8 mouse cellular contexts compared by ENCODE assay signal in the genomic region with DNA sequence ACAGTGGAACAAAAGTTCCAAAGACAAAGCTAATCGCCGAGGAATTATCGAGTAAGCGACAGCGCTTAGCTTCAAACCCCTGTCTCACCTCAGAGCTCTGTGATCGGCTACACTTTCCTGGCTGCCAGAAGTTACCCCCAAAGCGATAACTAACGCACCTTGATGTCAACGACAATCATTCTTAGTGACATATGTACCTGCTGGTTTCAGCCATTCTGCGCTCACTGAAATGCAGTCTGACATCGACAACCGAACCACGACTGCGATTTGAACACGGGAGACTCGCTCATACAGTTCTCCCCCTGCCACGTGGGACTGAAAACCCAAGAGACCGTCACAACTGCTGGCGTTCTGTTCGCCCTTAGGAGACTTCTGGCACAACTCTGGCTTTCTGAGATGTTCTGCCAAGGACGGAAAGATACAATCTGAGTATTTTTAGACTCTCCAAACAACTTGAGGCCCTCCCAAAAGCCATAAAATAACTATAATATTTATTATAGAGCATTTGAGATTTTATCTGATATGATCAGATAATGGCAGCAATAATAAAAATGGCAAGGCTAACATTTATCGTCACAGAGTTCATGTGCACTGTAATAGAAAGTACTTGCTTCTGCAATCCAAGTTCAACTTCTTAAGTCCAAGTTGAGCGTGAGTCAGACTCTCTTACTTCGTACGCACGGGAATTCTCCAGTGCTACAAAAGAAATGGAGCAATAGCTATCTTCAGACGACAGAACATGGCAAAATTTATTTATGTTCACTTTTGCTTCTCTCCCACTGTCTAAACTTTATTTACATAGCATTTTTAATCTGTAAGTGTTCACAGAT. TPM values are rescaled to one million over a fixed set of nuclear protein-coding genes. Genes with fewer than 3 reads are reported as not detected.
DNase-seq lines count a peak whose midpoint lies in the region; ATAC-seq lines count a peak whose summit lies in the region.

No protein-coding gene starts in this region.

- DNase-seq in ovary, adult 18-20 months (ENCODE audit: low spot score): peak; percentile 14
- DNase-seq in ovary, postnatal 10 days (ENCODE audit: low spot score): no peak
- DNase-seq in fat pad, adult 2 months (ENCODE audit: extremely low read depth, low read depth, low spot score): peak; percentile 94
- DNase-seq in frontal cortex, adult 2 months (ENCODE audit: extremely low spot score in 1 of 2, low spot score in 1 of 2): no peak

- peak; percentile 38 for ATAC-seq in inflammation-experienced regulatory T-cells, adult 6 months
- peak; percentile 50 for ATAC-seq in megakaryocyte progenitor cell, adult 5-6 weeks (replicated peaks; ENCODE audit: poor library complexity)
- no peak for ATAC-seq in activated CD4-positive, CD25-positive, alpha-beta regulatory T cell, adult 4 months
- ATAC-seq in frontal cortex, adult (ENCODE audit: low TSS enrichment): no peak

RNA-seq across cellular contexts. Expression of a gene that starts 8.4 kb away (rescaled TPM):
- polyA plus RNA-seq in inflammation-experienced regulatory T-cells, adult 6 months (2017; shearing (Covaris generic)): 10 to 100 TPM; 16.8 to 19.7 (median 17.4) TPM
- 35.8 and 40.0 TPM in 2 replicates for total RNA-seq in megakaryocyte progenitor cell, adult 5-6 weeks (2015)
- 51.6 and 52.3 TPM in 2 replicates for total RNA-seq in megakaryocyte progenitor cell, adult 5-6 weeks (2017)
- polyA plus RNA-seq in activated CD4-positive, CD25-positive, alpha-beta regulatory T cell, adult 4 months (2017; shearing (Covaris generic)): 10 to 100 TPM; 16.6 to 19.5 TPM
- 9.6 and 11.6 TPM in 2 replicates for polyA plus RNA-seq in frontal cortex, adult 2 months (2012; rRNA removed)

RNA-seq across cellular contexts. Expression of a gene that starts 33.7 kb away (rescaled TPM):
- 10 to 100 TPM; 36.5 to 96.0 (median 72.6) TPM for polyA plus RNA-seq in inflammation-experienced regulatory T-cells, adult 6 months (2017; shearing (Covaris generic))
- total RNA-seq in megakaryocyte progenitor cell, adult 5-6 weeks (2015): 118 and 141 TPM in 2 replicates
- 182 and 238 TPM in 2 replicates for total RNA-seq in megakaryocyte progenitor cell, adult 5-6 weeks (2017)
- polyA plus RNA-seq in activated CD4-positive, CD25-positive, alpha-beta regulatory T cell, adult 4 months (2017; shearing (Covaris generic)): 100 to 1,000 TPM in 1 of 2 experiments, 10 to 100 TPM in 1; 59.0 to 102 TPM
- polyA plus RNA-seq in frontal cortex, adult 2 months (2012; rRNA removed): 104 and 115 TPM in 2 replicates

Comparison
In these comparisons a context has a peak if more than half of its experiments do, and no peak if none do; other contexts are left out.
1. DNase-seq: peak in ovary, adult 18-20 months (single experiment) and fat pad, adult 2 months (single experiment); none in ovary, postnatal 10 days (single experiment) and frontal cortex, adult 2 months (0 of 2).
2. ATAC-seq: peak in inflammation-experienced regulatory T-cells, adult 6 months (single experiment) and megakaryocyte progenitor cell, adult 5-6 weeks (single experiment); none in activated CD4-positive, CD25-positive, alpha-beta regulatory T cell, adult 4 months (single experiment) and frontal cortex, adult (single experiment).